Comparison of ENCODE assay signal across 8 mouse cellular contexts in the genomic region with DNA sequence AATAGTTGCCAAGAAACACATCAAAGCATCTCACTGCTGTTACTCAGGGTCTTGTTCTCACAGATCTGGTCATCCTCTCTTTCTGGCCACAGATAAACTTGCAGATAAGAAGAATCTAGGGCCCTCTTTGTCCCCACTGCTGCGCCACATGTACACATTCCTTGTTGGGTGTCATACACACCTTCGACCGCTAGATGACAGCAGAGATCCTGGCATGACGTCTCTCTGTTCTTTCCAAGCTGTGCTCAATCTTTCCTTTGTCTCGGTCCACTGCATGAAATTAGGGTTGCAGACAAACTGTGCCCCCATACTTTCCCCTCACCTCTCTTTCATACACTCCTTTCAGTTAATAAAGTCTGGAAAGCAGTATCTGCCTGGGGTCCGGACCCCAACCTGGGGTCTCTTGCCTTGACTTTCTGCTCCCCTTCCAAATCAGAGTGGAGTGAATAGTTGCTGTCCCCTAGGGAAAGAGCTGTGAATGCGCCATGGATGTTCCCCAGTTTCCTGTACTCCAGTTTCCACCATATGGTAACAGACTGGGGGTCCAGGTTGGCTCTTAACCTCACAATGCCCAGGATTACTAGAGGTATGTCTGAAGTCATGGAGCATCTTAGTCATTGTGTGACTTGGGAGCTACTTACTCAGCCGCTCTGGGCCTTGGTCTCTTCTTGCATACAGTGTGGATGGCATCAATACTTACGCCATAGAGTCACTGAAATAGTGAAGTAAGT.
DNase-seq lines count a peak whose midpoint lies in the region; ATAC-seq lines count a peak whose summit lies in the region.

No protein-coding gene starts in this region.

- H3K27ac ChIP-seq in heart, embryonic 11.5 days (ENCODE audit: low read depth, low read length), result no peak overlapping the region
- H3K27ac ChIP-seq in intestine, embryonic 14.5 days (ENCODE audit: low read depth), result no peak overlapping the region
- H3K27ac ChIP-seq in midbrain, embryonic 16.5 days (ENCODE audit: low read length), result no peak overlapping the region

- 33% methylated on average over 9 of the region's 9 CpGs for WGBS in heart, embryonic 11.5 days (ENCODE audit: insufficient replicate concordance)
- WGBS in intestine, embryonic 14.5 days, result 37% methylated on average over 9 of the region's 9 CpGs
- WGBS in midbrain, embryonic 16.5 days, result 34% methylated on average over 9 of the region's 9 CpGs

- no peaks in the 10 kb centered on the region for H3K36me3 ChIP-seq in heart, embryonic 11.5 days (ENCODE audit: control insufficient read depth, insufficient read depth, low read length)
- no peaks in the 10 kb centered on the region for H3K36me3 ChIP-seq in intestine, embryonic 14.5 days (ENCODE audit: control insufficient read depth, insufficient read depth, low read length)
- H3K36me3 ChIP-seq in midbrain, embryonic 16.5 days (ENCODE audit: control insufficient read depth, insufficient read depth, low read length), result no peaks in the 10 kb centered on the region

- intact Hi-C loops in left cerebral cortex, postnatal 4 days (cut with DNase I), result no loop called here

- ATAC-seq in heart, embryonic 11.5 days (replicated peaks; ENCODE audit: insufficient number of reproducible peaks, low FRiP score, low TSS enrichment), result no peak
- ATAC-seq in frontal cortex, adult (ENCODE audit: low TSS enrichment), result peak; percentile 83
- ATAC-seq in intestine, embryonic 14.5 days (replicated peaks; ENCODE audit: low FRiP score, low TSS enrichment, low read depth), result no peak
- ATAC-seq in midbrain, embryonic 16.5 days, result peak; percentile 90

- no peak overlapping the region for H3K4me3 ChIP-seq in heart, embryonic 11.5 days (ENCODE audit: low read depth, low read length)
- H3K4me3 ChIP-seq in intestine, embryonic 14.5 days (ENCODE audit: low read depth, low read length), result no peak overlapping the region
- no peak overlapping the region for H3K4me3 ChIP-seq in midbrain, embryonic 16.5 days (ENCODE audit: low read depth, low read length)

- H3K9me3 ChIP-seq in heart, embryonic 11.5 days (replicated peaks; ENCODE audit: control insufficient read depth, low read length), result no peaks in the 10 kb centered on the region
- H3K9me3 ChIP-seq in intestine, embryonic 14.5 days (ENCODE audit: control insufficient read depth, low read length), result no peaks in the 10 kb centered on the region
- H3K9me3 ChIP-seq in midbrain, embryonic 16.5 days (replicated peaks; ENCODE audit: control insufficient read depth, low read length, poor library complexity, severe bottlenecking), result no peaks in the 10 kb centered on the region

- DNase-seq in heart, adult 8-10 months (ENCODE audit: low spot score), result peak; percentile 16
- peak; percentile 34 to 57 for DNase-seq in cerebellum, adult 18-20 months
- peak; percentile 84 for DNase-seq in intestine, embryonic 14.5 days (ENCODE audit: low spot score)
- DNase-seq in left cerebral cortex, postnatal 4 days, result peak; percentile 53
- DNase-seq in spleen, postnatal 14 days (ENCODE audit: low spot score in 2 of 2), result peak; percentile 7 to 33

- peaks cover 2% of the 10 kb centered on the region; the same call in 1 of the 2 replicates for H3K27me3 ChIP-seq in heart, embryonic 11.5 days (ENCODE audit: control insufficient read depth, insufficient read depth, low read length)
- no peaks in the 10 kb centered on the region for H3K27me3 ChIP-seq in intestine, embryonic 14.5 days (replicated peaks; ENCODE audit: control insufficient read depth, insufficient read depth, low read length)
- no peaks in the 10 kb centered on the region for H3K27me3 ChIP-seq in midbrain, embryonic 16.5 days (ENCODE audit: control insufficient read depth, insufficient read depth, low read depth, low read length)

- H3K4me1 ChIP-seq in heart, embryonic 11.5 days (ENCODE audit: control insufficient read depth, insufficient read depth, low read length), result no peaks in the 10 kb centered on the region
- no peaks in the 10 kb centered on the region for H3K4me1 ChIP-seq in intestine, embryonic 14.5 days (replicated peaks; ENCODE audit: control insufficient read depth, insufficient read depth, low read length)
- no peaks in the 10 kb centered on the region for H3K4me1 ChIP-seq in midbrain, embryonic 16.5 days (ENCODE audit: control insufficient read depth, insufficient read depth, low read length)

- H3K4me2 ChIP-seq in heart, embryonic 11.5 days, result no peak overlapping the region
- H3K4me2 ChIP-seq in intestine, embryonic 14.5 days (ENCODE audit: low read length), result no peak overlapping the region
- H3K4me2 ChIP-seq in midbrain, embryonic 16.5 days (ENCODE audit: low read length), result peak overlapping the region; percentile 21; the same call in 1 of the 2 replicates

- H3K9ac ChIP-seq in heart, embryonic 11.5 days (ENCODE audit: low read depth, low read length), result no peak overlapping the region
- H3K9ac ChIP-seq in intestine, embryonic 14.5 days (ENCODE audit: low read length), result no peak overlapping the region
- no peak overlapping the region; the same call in 1 of the 2 replicates for H3K9ac ChIP-seq in midbrain, embryonic 16.5 days (ENCODE audit: low read depth, low read length)

Comparison
In these comparisons a context has a peak if more than half of its experiments do, and no peak if none do; other contexts are left out.
1. DNase-seq: peak in every context shown above with its lines; median percentile 84 in intestine, embryonic 14.5 days; 53 in left cerebral cortex, postnatal 4 days; 46 in cerebellum, adult 18-20 months; 20 in spleen, postnatal 14 days; 16 in heart, adult 8-10 months.
2. ATAC-seq: peak in frontal cortex, adult (single experiment) and midbrain, embryonic 16.5 days (single experiment); none in heart, embryonic 11.5 days (single experiment) and intestine, embryonic 14.5 days (single experiment).